Mouse (Mus musculus) liver, adult 2 months (tissue): ENCODE data around the gene Ncoa7. TPM values are rescaled to one million over a fixed set of nuclear protein-coding genes. Genes with fewer than 3 reads are reported as not detected.
"Not testable (repeated sequence)": the region's sequence is repeated elsewhere in the genome, so short reads cannot be mapped to it uniquely, and the experiment has no call there.

ENCODE experiments used
- DNase-seq: peaks from one replicate; pipeline ENCODE4 v3.0.0-alpha.2; 2011; ENCODE audit warnings: low read depth, low spot score; ENCODE audit errors: extremely low read depth
- H3K27ac ChIP-seq: fragments of 200-500 bp; replicated peaks from 2 replicates; pipeline ENCODE4 v1.5.1; 2012; ENCODE audit warnings: low read depth, mild to moderate bottlenecking, control low read depth, inconsistent platforms, low read length; ENCODE audit not compliant: insufficient read depth
- H3K27me3 ChIP-seq: fragments of 200-500 bp; 2 replicates; pipeline ENCODE4 v1.6.1; 2012; ENCODE audit warnings: mild to moderate bottlenecking, moderate library complexity, low read length, inconsistent platforms; ENCODE audit not compliant: control insufficient read depth, insufficient read depth
- H3K36me3 ChIP-seq: fragments of 200-500 bp; 2 replicates; pipeline ENCODE4 v1.6.1; 2012; ENCODE audit warnings: low read length, inconsistent platforms; ENCODE audit not compliant: control insufficient read depth, insufficient read depth
- H3K4me1 ChIP-seq: fragments of 200-500 bp; 2 replicates; pipeline ENCODE4 v1.6.1; 2011; ENCODE audit warnings: low read length; ENCODE audit not compliant: control insufficient read depth, insufficient read depth
- H3K4me3 ChIP-seq: fragments of 200-500 bp; 2 replicates; pipeline ENCODE4 v1.5.1; 2011; ENCODE audit warnings: low read depth, mild to moderate bottlenecking, control low read depth, low read length, moderate library complexity; ENCODE audit not compliant: insufficient read depth
- H3K79me2 ChIP-seq: fragments of 200-500 bp; 2 replicates; pipeline ENCODE4 v1.6.1; 2012; ENCODE audit warnings: inconsistent platforms, mild to moderate bottlenecking, low read length, moderate library complexity; ENCODE audit not compliant: control insufficient read depth, insufficient read depth
- H3K9ac ChIP-seq: fragments of 200-500 bp; 2 replicates; pipeline ENCODE4 v1.6.1; 2012; ENCODE audit warnings: low read depth, mild to moderate bottlenecking, control low read depth, inconsistent platforms, low read length
- CTCF ChIP-seq: fragments of 200-500 bp; IDR thresholded peaks from 2 replicates; pipeline ENCODE4 v1.5.1; 2011; ENCODE audit warnings: low read depth, low read length, control low read depth
- POLR2A ChIP-seq: fragments of 200-500 bp; IDR thresholded peaks from 2 replicates; pipeline ENCODE4 v1.6.1; 2011; ENCODE audit warnings: low read length, control low read depth; ENCODE audit not compliant: insufficient read depth; ENCODE audit errors: extremely low read depth
- WGBS: fragments of 180-500 bp; shearing (Covaris S2); methylation state at CpG from one replicate; pipeline ENCODE4 v1.1.7; 2018; 5-methylcytosine and 5-hydroxymethylcytosine counted together
- polyA plus RNA-seq: library from polyadenylated mRNA; depleted of rRNA; stranded (reverse); fragments of >200 nt; gene quantifications from 2 replicates; pipeline ENCODE4 v1.2.3, GENCODE M21; 2012
- total RNA-seq: library from RNA; depleted of rRNA; stranded (reverse); fragments of >200 nt; gene quantifications from 2 replicates; pipeline ENCODE4 v1.2.3, GENCODE M21; 2014

The Ncoa7 gene
- total and polyA plus RNA-seq, 2 experiments: 0.27 to 2.1 TPM

DNA sequence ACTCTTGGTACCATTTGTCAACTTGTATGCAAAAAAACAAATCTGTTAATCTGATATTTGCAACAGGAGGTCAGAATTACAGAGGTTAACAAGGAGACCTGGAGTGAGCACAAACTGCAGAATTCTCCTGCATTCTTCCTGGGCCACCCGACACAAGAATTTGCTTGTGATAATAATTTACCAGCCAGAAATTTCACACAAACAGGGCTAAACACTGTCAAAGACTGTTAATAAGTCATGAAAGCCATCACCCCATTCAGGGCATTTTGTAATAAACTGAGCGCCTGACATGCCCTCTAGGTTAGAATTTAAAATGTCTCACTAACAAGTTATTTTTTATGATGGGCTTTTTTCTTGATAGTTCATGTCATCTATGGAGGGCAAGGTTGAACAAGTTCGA lies 12.1 kb downstream of the Ncoa7 start:
- no peak overlapping the region for H3K27ac ChIP-seq

DNA sequence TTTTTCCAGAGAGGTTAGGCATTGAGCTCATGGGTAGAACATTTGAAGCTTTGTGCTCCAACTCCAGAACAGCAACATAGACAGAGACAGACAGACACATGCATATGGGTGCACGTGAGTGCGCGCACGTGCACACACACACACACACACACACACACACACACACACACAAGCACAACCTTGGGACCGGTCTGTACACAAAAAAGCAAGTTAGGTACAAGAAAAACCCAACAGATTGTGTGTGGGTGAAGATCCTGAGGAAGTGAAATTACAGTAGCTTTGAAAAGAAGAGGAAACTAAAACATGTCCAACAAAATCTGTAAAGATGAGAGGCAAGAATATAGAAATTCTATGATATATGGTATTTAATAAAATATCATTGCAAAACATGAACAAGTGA lies 13.6 kb downstream of the Ncoa7 start:
- Histone ChIP-seq H3K4me1 (no peaks in the 10 kb centered on the region), H3K9ac (no peak overlapping the region), H3K4me3 (no peak overlapping the region), H3K79me2 (no peaks in the 10 kb centered on the region), H3K36me3 (no peaks in the 10 kb centered on the region), H3K27me3 (no peaks in the 10 kb centered on the region), H3K27ac (no peak overlapping the region)
- no peak for DNase-seq
- 90% methylated on average over 5 of the region's 5 CpGs for WGBS
- no peak for TF ChIP-seq POLR2A
- no peak for TF ChIP-seq CTCF

More for the DNA sequence above, 12.1 kb downstream of the Ncoa7 start:
- Histone ChIP-seq H3K79me2 (no peaks in the 10 kb centered on the region), H3K36me3 (no peaks in the 10 kb centered on the region), H3K9ac (no peak overlapping the region), H3K4me3 (no peak overlapping the region), H3K27me3 (no peaks in the 10 kb centered on the region), H3K4me1 (no peaks in the 10 kb centered on the region)
- WGBS: 82% methylated on average over 3 of the region's 3 CpGs
- DNase-seq: no peak
- TF ChIP-seq POLR2A (no peak), CTCF (no peak)

DNA sequence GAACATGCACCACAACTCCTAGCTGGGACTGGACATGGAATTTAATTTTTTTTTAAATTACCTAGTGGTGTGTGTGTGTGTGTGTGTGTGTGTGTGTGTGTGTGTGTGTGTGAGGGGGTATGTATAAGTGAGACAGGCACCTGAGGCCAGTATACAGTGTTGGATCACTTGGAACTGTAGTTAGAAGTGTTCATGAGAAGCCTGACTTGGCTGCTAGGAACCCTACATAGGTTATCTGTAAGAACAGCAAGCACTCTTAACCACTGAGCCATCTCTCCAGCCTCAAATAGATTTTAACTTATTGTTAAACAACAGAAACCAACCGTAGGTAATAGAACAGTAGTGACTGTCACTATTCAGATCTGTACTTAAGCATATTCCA lies 14.8 kb downstream of the Ncoa7 start:
- 88% methylated on average over 1 of the region's 1 CpGs for WGBS
- H3K9ac ChIP-seq: no peak overlapping the region
- H3K79me2 ChIP-seq: no peaks in the 10 kb centered on the region
- no peak for DNase-seq
- H3K27ac ChIP-seq: no peak overlapping the region
- no peaks in the 10 kb centered on the region for H3K27me3 ChIP-seq
- no peaks in the 10 kb centered on the region for H3K4me1 ChIP-seq
- no peak for TF ChIP-seq CTCF
- TF ChIP-seq POLR2A: no peak
- no peak overlapping the region for H3K4me3 ChIP-seq
- H3K36me3 ChIP-seq: no peaks in the 10 kb centered on the region

DNA sequence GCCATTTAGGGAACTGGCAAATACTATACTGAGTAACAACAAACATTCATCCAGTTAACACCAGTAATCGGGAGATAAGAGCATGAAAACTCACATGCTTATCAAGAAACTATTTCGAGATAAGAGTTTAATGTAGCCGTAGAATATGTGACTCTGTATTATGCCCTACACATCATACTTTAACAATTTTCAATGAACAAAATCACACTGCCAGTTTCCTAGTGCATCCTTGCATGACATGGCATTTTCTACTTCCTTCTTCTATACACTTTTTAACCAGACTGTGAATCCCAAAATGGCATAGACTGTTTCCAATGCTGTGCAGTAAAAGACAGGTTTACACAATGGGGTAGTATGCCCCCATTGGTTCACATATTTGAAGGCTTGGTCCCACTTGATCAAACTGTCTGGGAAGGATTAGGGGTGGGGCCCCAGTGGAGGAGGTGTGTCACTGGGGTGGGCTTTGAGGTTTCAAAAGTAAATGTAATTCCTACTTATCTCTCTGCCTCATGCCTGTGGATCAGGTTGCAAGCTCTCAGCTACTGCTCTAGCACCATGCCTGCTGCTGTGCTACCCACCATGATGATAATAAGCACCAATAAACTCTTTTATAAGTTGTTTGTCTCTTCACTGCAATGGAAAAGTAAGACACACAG lies 15.3 kb downstream of the Ncoa7 start:
- Histone ChIP-seq H3K27me3 (no peaks in the 10 kb centered on the region), H3K4me3 (no peak overlapping the region), H3K79me2 (no peaks in the 10 kb centered on the region), H3K4me1 (no peaks in the 10 kb centered on the region), H3K36me3 (no peaks in the 10 kb centered on the region), H3K9ac (no peak overlapping the region), H3K27ac (no peak overlapping the region)
- no peak for DNase-seq
- 74% methylated on average over 3 of the region's 3 CpGs for WGBS
- no peak for TF ChIP-seq CTCF
- TF ChIP-seq POLR2A: no peak

DNA sequence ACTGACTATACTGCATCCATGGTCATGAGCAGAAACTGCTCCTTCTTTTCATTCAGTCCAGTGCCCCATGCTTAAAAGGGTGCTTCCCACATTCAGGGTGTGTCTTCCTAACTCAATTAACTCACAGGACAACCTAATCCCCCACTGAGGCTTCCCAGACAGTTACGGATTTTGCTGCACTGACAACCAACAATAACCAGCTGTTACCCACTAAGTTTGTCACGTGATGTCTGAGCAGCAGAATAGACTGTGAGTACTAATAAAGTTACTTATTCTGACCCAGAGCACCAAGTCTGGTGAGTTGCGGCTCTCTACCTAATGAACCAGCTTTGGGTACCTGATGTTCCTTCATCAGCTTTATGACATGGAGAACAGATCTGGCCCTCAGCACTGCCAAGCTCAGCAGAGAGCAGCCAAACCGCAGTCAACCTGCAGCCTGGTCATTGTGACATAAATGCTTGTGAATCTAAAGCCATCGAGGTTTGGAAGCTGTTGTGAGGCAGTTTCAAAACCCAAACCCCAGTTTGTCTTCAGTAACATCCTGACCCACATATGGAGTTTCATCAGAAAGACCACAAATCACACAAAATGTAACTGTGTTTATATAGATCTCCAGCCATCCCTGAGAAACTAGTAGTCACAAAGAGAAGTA lies 16.9 kb downstream of the Ncoa7 start:
- Histone ChIP-seq H3K9ac (no peak overlapping the region), H3K27me3 (no peaks in the 10 kb centered on the region), H3K27ac (no peak overlapping the region), H3K79me2 (no peaks in the 10 kb centered on the region), H3K4me1 (no peaks in the 10 kb centered on the region), H3K4me3 (no peak overlapping the region), H3K36me3 (no peaks in the 10 kb centered on the region)
- TF ChIP-seq CTCF (no peak), POLR2A (no peak)
- WGBS: 87% methylated on average over 5 of the region's 5 CpGs
- DNase-seq: no peak

DNA sequence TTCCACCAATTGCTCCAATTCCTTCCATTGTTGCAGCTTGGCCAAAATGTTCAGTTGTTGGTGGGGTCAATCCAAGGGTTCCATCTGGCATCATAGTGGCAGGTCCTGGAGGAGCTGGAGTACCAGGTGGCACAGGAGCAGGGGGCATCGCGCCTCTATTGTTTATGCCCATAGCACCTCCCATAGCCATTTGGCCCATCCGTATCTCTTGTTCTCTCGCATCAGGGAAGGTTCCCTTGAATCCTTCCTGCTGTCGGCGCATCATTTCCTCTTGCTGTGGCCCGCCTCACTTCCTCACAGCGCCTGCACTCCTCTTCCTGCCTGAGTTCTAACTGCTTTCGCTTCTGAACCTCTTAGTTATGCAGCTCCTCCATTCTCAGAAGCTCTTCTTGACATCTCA lies 22.2 kb downstream of the Ncoa7 start:
- H3K4me3 ChIP-seq, DNase-seq, H3K79me2 ChIP-seq, H3K27ac ChIP-seq, H3K36me3 ChIP-seq, H3K9ac ChIP-seq, H3K27me3 ChIP-seq, H3K4me1 ChIP-seq: not testable (repeated sequence)
- 85% methylated on average over 9 of the region's 9 CpGs for WGBS
